Mouse (Mus musculus) lung, adult 18-20 months (tissue): ENCODE measurements around the gene Cxcr1.
"Not testable (repeated sequence)": the region's sequence is repeated elsewhere in the genome, so short reads cannot be mapped to it uniquely, and the experiment has no call there.

Experiments
- DNase-seq, 2 experiments: peaks; one replicate each; pipeline ENCODE4 v3.0.0; 2022; ENCODE audit warnings: mixed read lengths in 2 of 2

Cxcr1 gene

DNA sequence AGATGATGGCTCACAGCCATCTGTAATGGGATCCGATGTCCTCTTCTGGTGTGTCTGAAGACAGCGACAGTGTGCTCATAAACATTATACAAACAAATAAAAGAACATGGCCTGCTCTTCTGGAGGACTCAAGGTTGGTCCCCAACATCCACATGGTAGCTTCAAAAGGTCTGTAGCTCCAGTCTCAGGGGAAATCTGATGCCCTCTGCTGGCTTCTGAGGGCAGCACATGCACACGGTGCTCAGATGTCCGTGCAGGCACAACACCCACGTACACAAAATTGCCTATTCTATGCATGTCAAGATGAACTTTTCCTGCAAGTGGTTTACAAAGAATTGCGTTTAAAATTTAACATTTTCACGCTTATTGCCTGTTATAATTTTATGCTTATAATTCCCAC, 1.5 kb upstream of the Cxcr1 start:
- DNase-seq: no peak

DNA sequence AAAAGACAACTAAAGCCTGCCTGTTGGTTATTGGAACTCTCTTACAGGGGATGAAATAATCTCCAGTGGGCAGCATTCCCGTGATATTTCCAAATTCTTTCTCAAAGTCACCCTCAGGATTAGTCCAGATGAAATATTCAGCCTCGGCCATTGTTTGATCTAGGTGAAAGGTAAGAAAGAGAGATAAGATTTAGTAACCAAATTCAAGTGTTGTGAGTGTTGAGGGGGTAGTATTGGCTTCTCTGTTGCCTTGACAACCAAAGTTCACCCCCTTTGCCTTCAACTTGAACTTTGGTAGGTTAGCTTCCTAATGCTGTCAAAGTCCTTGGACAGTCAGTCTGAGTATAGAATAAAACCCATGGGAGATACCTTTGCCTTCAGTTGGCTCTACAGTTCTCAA, 1.7 kb downstream of the Cxcr1 start:
- DNase-seq: no peak

GRCm38 (mm10) chr1:74190471-74190870, 4.0 kb downstream of the Cxcr1 start:
- DNase-seq: peak; percentile 27 to 42

- no peak for DNase-seq
These were observed 11.4 kb downstream of the Cxcr1 start for GRCm38 (mm10) chr1:74183006-74183405.

DNA sequence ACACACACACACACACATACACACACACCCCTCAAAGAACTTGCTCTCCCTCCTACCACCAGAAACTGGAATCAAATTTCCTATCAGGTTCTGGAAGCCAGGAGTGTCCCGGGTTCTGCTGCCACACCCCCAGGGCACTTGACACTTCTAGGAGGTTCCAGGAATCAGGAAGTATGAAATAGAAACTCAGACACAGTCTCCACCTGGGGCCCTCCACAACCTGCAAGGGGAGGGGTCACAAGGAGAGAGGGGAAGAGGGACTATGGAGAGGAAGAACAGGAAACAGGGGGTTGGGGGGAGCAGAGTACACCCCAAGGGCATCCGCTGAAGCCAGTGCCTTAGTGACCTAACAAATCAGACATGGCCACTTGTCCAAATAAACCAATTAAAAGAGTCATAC, 13.0 kb downstream of the Cxcr1 start:
- DNase-seq: peak in 1 of 2 experiments; percentile 28

DNA sequence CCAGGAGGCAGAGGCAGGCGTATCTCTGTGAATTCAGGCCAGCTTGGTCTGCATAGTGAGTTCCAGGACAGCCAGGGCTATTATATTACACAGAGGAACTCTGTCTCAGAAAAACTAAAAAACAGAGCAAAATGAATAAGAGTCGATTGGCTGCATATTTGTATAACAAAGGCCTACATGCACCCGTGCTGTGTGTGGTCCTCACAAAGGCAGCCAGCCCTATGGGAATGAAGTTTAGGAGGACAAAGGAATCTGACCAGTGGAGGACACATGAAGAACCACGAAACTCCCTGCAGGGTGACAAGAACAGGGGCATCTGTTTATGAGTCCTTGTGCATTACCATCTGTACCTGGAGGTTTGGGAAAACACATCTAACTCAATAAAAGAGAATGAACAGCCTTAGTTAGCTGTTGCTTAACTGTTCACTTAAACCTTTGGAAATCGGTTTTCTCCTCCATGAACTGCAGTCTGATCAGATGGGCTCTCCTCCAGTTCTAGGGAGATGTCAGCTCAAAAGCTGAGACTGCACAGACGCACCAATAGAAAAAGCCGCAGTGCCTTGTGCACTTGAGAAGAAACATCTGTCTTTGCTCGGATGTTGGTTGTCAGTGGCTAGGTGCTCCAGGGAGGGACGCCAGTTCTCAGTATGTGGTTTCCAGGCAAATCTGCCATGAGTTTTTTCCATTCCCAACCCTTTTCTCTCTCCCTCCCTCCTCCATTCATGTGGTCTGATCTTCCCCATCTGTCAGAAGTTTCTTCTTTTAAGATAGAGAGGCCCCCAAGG, 14.6 kb downstream of the Cxcr1 start:
- no peak for DNase-seq

- DNase-seq: no peak
These were observed 15.8 kb downstream of the Cxcr1 start for GRCm38 (mm10) chr1:74178618-74179017.

DNA sequence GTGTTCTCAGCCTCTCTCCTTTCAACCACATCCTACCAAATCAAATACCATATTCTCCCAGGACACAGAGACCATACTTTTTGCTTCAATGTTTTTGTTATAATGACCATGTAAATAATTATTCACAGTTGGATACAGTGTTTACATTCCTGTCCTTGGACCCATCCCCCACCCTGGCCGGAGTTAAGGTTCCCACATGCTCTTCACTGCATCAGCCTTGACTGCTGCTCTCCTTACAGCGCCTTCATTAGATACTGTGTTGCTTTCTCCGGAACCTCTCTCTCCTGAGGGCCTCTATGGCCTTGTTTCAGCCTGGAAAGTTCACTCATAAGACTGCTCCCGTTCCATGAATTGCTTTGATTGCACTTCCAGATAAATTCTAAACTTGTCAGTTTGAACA, 18.7 kb downstream of the Cxcr1 start:
- no peak for DNase-seq

GRCm38 (mm10) chr1:74172722-74173121, 21.7 kb downstream of the Cxcr1 start:
- no peak for DNase-seq

- DNase-seq: no peak
These were observed 24.7 kb downstream of the Cxcr1 start for GRCm38 (mm10) chr1:74169721-74170120.

- no peak for DNase-seq
These were observed 27.3 kb downstream of the Cxcr1 start for GRCm38 (mm10) chr1:74167136-74167535.

DNA sequence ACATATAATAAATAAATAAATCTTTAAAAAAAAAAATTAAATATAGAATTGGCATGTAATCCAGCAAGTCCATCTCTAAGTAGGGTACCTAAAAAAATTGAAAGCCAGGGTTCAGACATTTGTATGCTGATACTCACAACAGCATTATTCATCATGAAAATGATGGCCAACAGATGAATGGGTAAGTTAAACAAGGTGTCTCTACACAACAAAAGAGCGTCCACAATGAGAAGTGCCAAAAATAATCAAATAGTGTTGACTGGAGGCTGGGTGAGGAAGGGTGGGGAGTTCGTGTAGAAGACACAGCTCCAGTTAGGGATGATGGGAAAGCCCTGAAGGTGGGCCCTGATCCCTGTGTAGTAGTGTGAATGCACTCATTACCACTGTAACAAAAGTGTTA, 34.4 kb downstream of the Cxcr1 start:
- DNase-seq: no peak

DNA sequence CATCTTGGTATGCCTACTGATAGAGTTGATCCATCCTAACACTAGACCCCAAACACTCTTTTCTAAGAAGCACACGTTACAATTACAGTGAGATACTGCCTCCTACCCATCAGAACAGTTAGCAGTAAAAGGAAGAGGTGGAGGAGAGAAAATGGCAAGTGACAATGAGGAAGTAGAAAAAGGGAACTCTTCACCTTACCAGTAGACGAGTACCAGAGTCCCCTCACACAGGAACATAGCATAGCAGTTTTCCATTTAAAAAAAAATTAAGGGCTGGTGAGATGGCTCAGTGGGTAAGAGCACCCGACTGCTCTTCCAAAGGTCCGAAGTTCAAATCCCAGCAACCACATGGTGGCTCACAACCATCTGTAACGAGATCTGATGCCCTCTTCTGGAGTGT, 34.8 kb downstream of the Cxcr1 start:
- not testable (repeated sequence) for DNase-seq

DNA sequence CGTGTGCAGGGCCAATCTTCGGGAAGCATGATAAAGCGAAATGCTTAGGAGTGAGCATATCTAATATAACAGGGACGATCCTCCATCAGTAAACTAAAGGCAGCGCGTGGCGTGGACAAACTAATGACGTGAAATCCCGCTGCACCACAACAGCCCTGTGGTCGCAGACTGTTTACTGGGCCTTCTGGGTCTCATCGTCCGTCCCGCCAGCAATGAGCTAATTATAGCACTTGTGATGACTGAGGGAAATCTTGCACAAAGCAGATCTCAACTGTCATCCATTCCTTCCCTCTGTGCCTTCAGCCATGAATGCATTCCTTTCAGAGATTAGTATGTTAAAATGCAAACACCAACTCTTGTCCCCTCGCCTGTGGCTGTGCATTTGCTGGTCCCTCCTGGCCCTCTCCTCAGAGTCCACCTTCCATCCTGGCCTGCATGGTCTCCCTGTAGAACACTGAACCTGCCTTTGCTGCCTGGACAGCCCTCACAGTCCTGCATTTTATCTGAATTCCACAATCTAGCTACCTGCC, 38.0 kb downstream of the Cxcr1 start:
- no peak for DNase-seq

- peak in 1 of 2 experiments; percentile 18 for DNase-seq
These were observed 38.9 kb downstream of the Cxcr1 start for GRCm38 (mm10) chr1:74155435-74156012.

GRCm38 (mm10) chr1:74153461-74154184, 40.8 kb downstream of the Cxcr1 start, which contains the start of gene Cxcr2:
Cxcr2 (plus strand) TSS chr1:74153989.
- DNase-seq: no peak

- no peak for DNase-seq
These were observed 43.3 kb downstream of the Cxcr1 start for GRCm38 (mm10) chr1:74151091-74151490.

DNA sequence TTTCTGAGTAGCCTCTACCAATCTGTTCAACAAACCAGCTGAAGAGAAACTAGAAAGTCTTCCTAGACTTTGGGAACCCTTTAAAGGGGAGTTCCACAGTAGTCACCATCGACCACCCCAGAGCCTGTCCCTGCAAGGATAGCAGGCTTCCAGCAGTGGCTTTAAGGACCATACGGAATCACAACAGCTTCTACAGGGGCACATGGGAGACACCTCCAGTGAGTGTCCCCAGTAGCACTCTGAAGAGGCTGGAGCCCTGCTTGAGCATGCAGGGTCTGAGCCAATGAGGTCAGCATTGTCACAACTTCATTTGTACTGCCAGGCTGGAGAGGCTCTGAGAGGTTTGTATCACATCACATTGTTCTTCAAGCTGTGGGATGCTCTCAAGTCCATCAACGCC, 44.3 kb downstream of the Cxcr1 start:
- no peak for DNase-seq

- DNase-seq: no peak
These were observed 45.1 kb downstream of the Cxcr1 start for GRCm38 (mm10) chr1:74149106-74149885.
